ENCODE assay signal across 25 mouse cellular contexts in genomic region chr12:80374736-80375135, GRCm38 (mm10).
DNase-seq lines count a peak whose midpoint lies in the region; ATAC-seq and TF ChIP-seq lines count a peak whose summit lies in the region.
"Had no signal": no experiment of that assay in that cellular context is flagged by ENCODE, and none has a peak within 500 bp of the region (broad histone marks: within the 10 kb centered on the region; RNA-seq: fewer than 3 reads in every experiment).

No protein-coding gene starts in this region.

- in situ Hi-C loops in Patski (cut with MboI; ENCODE audit: low pct_unique_long_range_greater_than_20kb): loop anchor here (5.0 to 25.0 kb wide), 4 partner anchors 117 to 1037 kb away; no protein-coding TSS in a partner anchor

- H3K4me1 ChIP-seq in forebrain, embryonic 15.5 days: 0 out of 2 replicates have a peak, but pooled peaks cover 4% of the 10 kb centered on the region
- H3K4me1 ChIP-seq: embryonic facial prominence, embryonic 12.5 days; embryonic facial prominence, embryonic 15.5 days had no signal

- no peak overlapping the region for H3K27ac ChIP-seq in layer of hippocampus, adult 2 months
- no peak overlapping the region for H3K27ac ChIP-seq in forebrain, embryonic 15.5 days (replicated peaks)
- H3K27ac ChIP-seq: embryonic facial prominence, embryonic 12.5 days; embryonic facial prominence, embryonic 15.5 days; forebrain, embryonic 12.5 days; heart, adult 2 months; heart, embryonic 10.5 days; hindbrain, embryonic 12.5 days; hindbrain, embryonic 15.5 days had no signal

- POLR2A ChIA-PET in Patski (lab: Charles Lee): interaction anchor here (0.5 to 1.5 kb wide), 2 partner anchors 114 to 117 kb away, joined by 3 to 8 read pairs; partner anchors contain the start of gene Actn1

- ATAC-seq in Patski: peak; percentile 67
- ATAC-seq in forebrain, embryonic 15.5 days (replicated peaks): no peak
- ATAC-seq: forebrain, embryonic 16.5 days had no signal

- H3K9me3 ChIP-seq in forebrain, embryonic 15.5 days: no peaks in the 10 kb centered on the region
- H3K9me3 ChIP-seq: embryonic facial prominence, embryonic 12.5 days; embryonic facial prominence, embryonic 15.5 days; forebrain, embryonic 12.5 days; heart, embryonic 10.5 days; hindbrain, embryonic 12.5 days; hindbrain, embryonic 15.5 days had no signal

- H3K4me3 ChIP-seq in layer of hippocampus, adult 2 months: no peak overlapping the region
- H3K4me3 ChIP-seq in forebrain, embryonic 15.5 days: no peak overlapping the region
- H3K4me3 ChIP-seq: embryonic facial prominence, embryonic 12.5 days; embryonic facial prominence, embryonic 15.5 days; erythroblast, embryonic 14.5 days; forebrain, embryonic 12.5 days; heart, adult 2 months; heart, embryonic 10.5 days; hindbrain, embryonic 12.5 days; hindbrain, embryonic 15.5 days had no signal

- H3K4me2 ChIP-seq in forebrain, embryonic 15.5 days (replicated peaks): no peak overlapping the region
- H3K4me2 ChIP-seq: embryonic facial prominence, embryonic 12.5 days; embryonic facial prominence, embryonic 15.5 days; forebrain, embryonic 12.5 days; hindbrain, embryonic 12.5 days; hindbrain, embryonic 15.5 days had no signal

- 91% methylated on average over 2 of the region's 2 CpGs for WGBS in forebrain, embryonic 15.5 days

- H3K27me3 ChIP-seq in Patski: no peaks in the 10 kb centered on the region
- no peaks in the 10 kb centered on the region for H3K27me3 ChIP-seq in forebrain, embryonic 15.5 days
- H3K27me3 ChIP-seq: embryonic facial prominence, embryonic 12.5 days; embryonic facial prominence, embryonic 15.5 days; forebrain, embryonic 12.5 days; hindbrain, embryonic 12.5 days; hindbrain, embryonic 15.5 days had no signal

- peak; percentile 47 to 60 for DNase-seq in adrenal gland, adult (ENCODE audit: inconsistent age in 2 of 2, low spot score in 1 of 2)
- no peak for DNase-seq in adrenal gland, postnatal 36 days
- peak; percentile 47 for DNase-seq in 3134 (ENCODE audit: extremely low read depth, insufficient read length, low spot score)
- peak; percentile 26 for DNase-seq in MN1 (ENCODE audit: low spot score)
- no peak for DNase-seq in Patski (ENCODE audit: low read depth, low spot score)
- DNase-seq in ovary, adult 18-20 months (ENCODE audit: low spot score): no peak
- no peak for DNase-seq in layer of hippocampus, adult 2 months (ENCODE audit: low spot score in 2 of 2)
- DNase-seq: adrenal gland, adult 8-10 months; cerebellum, adult 11 months; cerebellum, adult 2 months; cerebellum, adult 9-11 months; cerebellum, postnatal 25 days; gastrocnemius, postnatal 25 days; heart, adult 2 months; kidney, adult 11 months; kidney, adult 8-10 months had no signal

- no peak for TF ChIP-seq CTCF in Patski (IDR thresholded peaks at IDR 0.05)
- TF ChIP-seq CTCF in layer of hippocampus, adult 2 months (conservative IDR thresholded peaks at IDR 0.05): no peak

- no peak overlapping the region for H3K9ac ChIP-seq in forebrain, embryonic 15.5 days (replicated peaks)
- H3K9ac ChIP-seq: embryonic facial prominence, embryonic 12.5 days; embryonic facial prominence, embryonic 15.5 days; forebrain, embryonic 12.5 days; hindbrain, embryonic 12.5 days; hindbrain, embryonic 15.5 days had no signal

- peaks cover 17% of the 10 kb centered on the region for H3K36me3 ChIP-seq in forebrain, embryonic 15.5 days

- CTCF ChIA-PET in Patski (lab: Charles Lee): interaction anchor here (3.1 kb wide), 1 partner anchor 8 kb away, joined by 14 read pairs; no protein-coding TSS in a partner anchor

Comparison
In these comparisons a context has a peak if more than half of its experiments do, and no peak if none do; other contexts are left out.
1. DNase-seq: peak in adrenal gland, adult (2 of 2), 3134 (single experiment) and MN1 (single experiment); none in adrenal gland, postnatal 36 days (0 of 2), Patski (single experiment), ovary, adult 18-20 months (single experiment) and layer of hippocampus, adult 2 months (0 of 2).